Mouse (Mus musculus) layer of hippocampus, postnatal 14 days (tissue): ENCODE measurements around the gene Zc3h4. TPM values are rescaled to one million over a fixed set of nuclear protein-coding genes. Genes with fewer than 3 reads are reported as not detected.
A peak's percentile ranks its signal among the peaks of the same experiment; 100 is the strongest.

Experiments
- DNase-seq, 2 experiments: peaks; one replicate each; pipeline ENCODE4 v3.0.0; 2021 to 2022; ENCODE audit warnings: low spot score in 2 of 2, mixed read lengths in 1 of 2
- total RNA-seq, 2 experiments: library from RNA; stranded (reverse); gene quantifications; 2 replicates each; pipeline ENCODE4 v1.2.3; 2021

Gene Zc3h4
- total RNA-seq, 2 experiments from 2014 or later: 49.0 to 54.2 TPM

- peak; percentile 58 to 64 for DNase-seq
Measured at GRCm38 (mm10) chr7:16426129-16426729, 25.5 kb downstream of the Zc3h4 start.

DNA sequence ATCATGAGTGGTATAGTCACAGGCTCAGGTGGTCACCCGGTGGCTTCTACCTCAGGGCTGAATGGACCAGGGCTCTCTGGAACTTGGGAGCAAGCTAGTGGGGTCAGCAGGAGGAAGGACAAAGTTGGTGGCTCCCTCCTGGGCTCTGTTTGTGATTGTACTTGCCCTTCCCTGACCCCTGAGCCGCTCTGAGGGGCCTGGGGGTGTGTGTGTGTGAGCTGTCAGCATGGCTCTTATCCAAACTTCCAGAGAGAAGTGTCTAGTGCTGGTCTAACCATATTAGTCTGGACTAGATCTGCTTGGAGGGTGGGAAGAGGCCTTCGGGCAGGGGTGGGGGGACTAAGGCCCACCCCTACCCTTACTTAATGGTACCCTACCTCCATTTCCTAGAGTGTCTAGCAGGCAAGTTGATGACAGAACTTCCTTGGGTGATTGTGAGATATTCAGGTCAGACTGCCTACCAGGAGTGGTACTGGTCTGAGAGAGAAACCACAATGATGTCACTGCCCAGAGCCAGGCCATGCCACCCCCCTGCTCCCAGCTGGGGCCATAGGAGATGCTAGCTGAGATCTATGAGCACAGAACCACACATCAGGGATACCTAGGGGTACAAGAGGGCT, 32.8 kb downstream of the Zc3h4 start:
- no peak for DNase-seq

DNA sequence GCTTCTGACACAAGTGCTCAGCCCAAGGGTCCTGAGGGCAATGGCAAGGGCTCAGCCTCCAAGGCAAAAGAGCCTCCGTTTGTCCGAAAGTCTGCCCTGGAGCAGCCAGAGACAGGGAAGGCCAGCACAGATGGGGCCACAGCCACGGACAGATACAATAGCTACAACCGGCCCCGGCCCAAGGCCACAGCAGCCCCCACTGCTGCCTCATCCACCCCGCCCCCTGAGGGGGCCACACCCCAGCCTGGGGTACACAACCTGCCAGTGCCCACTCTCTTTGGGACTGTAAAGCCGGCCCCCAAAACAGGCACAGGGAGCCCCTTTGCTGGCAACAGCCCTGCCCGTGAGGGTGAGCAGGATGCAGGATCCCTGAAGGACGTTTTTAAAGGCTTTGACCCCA, 34.4 kb downstream of the Zc3h4 start:
- DNase-seq: no peak

DNA sequence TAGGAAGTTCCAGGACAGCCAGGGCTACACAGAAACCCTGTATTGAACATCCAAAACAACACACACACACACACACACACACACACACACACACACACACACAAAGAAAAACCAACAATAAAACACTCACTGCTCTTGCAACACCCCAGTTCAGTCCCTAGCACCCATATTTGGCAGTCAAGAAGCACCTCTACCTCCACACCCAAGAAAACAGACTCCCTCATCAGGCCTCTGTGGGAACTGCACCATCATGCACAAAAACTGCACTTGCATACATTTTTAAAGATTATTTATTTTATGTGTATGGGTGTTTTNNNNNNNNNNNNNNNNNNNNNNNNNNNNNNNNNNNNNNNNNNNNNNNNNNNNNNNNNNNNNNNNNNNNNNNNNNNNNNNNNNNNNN, 40.5 kb downstream of the Zc3h4 start:
- no peak for DNase-seq

- no peak for DNase-seq
Measured at GRCm38 (mm10) chr7:16451656-16452055, 50.9 kb downstream of the Zc3h4 start.

DNA sequence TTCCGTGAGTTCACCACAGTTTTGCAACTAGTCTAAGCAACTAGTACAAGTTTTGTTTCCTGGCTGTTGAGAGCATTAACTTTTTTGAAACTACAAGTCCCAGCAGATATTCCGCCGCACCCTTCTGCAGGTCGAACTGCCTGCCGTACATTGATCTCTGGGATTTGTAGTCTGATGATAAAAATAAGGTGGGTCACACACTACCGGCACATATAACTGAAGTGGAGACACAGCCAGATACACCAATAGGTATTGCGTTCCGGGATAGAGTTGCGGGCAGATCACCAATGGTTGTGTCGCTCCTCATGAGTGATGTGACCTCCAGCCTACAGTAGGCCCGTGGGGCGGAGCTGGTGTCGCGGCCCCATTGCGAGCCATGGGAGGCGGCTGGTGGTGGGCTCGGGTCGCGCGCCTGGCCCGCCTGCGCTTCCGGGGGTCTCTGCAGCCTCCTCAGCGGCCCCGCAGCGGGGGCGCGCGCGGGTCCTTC, 51.9 kb downstream of the Zc3h4 start, which contains the start of gene Tmem160:
TSS of gene Tmem160 (plus strand) at position 193 of the 487 bp plus-strand sequence.
- DNase-seq: peak; percentile 85 to 96

- DNase-seq: peak; percentile 62 to 78
Measured at GRCm38 (mm10) chr7:16453118-16453711, 52.5 kb downstream of the Zc3h4 start.

- DNase-seq: no peak
Measured at GRCm38 (mm10) chr7:16455016-16455415, 54.3 kb downstream of the Zc3h4 start.

DNA sequence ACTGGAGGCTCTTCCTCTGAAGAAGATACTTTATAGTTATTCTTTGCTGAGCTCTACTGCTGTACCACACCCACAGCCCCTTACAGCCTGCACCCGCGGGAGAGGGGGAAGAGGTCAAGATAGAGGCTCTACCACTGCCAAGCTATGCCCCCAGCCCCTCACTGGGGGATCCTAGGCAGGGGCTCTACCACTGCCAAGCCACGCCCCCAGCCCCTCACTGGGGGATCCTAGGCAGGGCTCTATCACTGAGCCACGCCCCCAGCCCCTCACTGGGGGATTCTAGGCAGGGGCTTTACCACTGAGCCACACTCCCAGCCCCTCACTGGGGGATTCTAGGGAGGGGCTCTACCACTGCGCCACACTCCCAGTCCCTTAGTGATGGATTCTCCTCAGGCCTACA, 55.6 kb downstream of the Zc3h4 start:
- DNase-seq: no peak

DNA sequence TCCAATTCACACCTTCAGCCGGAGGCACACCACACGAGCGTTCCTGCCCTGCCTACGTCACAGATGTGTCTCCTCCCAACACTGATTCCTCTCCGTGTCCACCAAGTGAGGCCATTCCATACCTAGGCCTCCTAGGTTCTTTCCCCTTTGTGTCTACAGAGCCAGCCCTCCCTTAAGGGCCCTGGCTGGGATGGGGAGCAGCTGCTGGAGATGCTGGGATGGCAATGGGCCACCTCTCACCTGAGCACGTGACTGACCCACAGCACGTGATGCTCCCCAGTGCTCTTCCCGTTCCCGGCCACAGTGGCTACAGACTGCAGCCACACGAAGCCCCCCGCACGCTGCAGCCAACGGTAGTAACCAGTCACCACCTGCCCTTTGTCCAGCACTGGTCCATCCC, 59.9 kb downstream of the Zc3h4 start:
- DNase-seq: no peak

- DNase-seq: no peak
Measured at GRCm38 (mm10) chr7:16461151-16461550, 60.4 kb downstream of the Zc3h4 start.

GRCm38 (mm10) chr7:16461705-16462104, 61.0 kb downstream of the Zc3h4 start:
- DNase-seq: no peak

- peak; percentile 75 to 81 for DNase-seq
Measured at GRCm38 (mm10) chr7:16463214-16463613, 62.5 kb downstream of the Zc3h4 start.

DNA sequence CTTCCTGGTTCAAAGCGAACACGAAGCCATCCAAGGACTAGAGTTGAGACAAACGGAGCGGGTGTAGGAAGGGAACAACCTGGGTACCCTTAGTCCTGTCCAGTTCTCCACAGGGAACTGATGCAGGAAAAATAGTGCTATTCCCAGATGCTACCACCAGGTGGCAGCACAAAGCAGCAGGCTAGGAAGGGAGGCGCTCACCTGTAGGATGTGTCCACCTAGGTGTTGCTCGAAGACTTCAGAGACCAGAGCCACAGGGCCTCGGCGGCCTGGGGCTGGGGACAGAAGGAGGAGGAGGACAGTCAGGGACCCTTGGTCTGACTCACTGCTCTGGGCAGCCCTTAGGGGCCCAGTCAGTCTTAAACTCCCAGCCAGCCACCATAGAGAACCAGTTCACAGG, 64.5 kb downstream of the Zc3h4 start:
- peak; percentile 55 to 61 for DNase-seq

GRCm38 (mm10) chr7:16465568-16465967, 64.9 kb downstream of the Zc3h4 start:
- no peak for DNase-seq

DNA sequence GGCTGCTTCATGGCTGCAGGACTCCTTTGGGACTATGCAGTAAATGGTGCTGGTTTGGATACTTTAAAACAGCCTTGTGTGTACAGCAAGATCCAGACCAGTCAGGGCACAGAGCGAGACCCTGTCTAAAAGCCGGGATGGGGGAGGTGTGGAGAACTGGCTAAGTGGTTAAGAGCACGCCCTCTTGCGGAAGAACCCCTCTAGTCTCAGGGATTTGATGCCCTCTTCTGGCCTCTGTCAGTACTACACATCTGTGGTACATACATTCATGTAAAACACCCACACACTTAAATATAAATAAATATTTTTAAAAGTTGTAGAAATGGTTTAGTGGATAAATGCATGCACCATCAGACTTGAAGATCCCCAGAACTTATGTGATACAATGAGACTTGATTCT, 65.9 kb downstream of the Zc3h4 start:
- no peak for DNase-seq

GRCm38 (mm10) chr7:16468115-16468514, 67.4 kb downstream of the Zc3h4 start:
- DNase-seq: no peak

GRCm38 (mm10) chr7:16471549-16471948, 70.8 kb downstream of the Zc3h4 start:
- no peak for DNase-seq

GRCm38 (mm10) chr7:16472116-16472709, 71.5 kb downstream of the Zc3h4 start:
- DNase-seq: no peak

- DNase-seq: no peak
Measured at GRCm38 (mm10) chr7:16473847-16474246, 73.1 kb downstream of the Zc3h4 start.

DNA sequence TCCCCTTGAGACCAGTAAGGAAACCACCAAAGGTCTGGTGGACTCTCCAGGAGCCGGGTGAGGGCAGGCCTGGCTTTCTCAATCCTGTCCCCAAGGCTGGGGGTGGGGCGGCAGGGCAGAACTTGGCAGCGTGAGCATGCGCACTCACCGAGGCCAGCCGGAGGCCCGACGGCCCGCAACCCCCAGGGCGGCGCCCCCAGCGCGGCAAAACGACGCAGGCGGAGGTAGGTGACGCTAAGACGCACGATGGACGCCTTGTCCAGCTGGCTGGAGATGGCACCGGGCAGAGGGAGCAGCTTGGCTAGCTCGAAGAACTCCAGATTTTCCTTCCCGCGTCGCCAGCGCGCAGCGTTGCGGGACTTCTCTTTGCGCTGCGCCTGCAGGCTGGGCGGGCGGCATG, 73.7 kb downstream of the Zc3h4 start:
- DNase-seq: no peak

- DNase-seq: no peak
Measured at GRCm38 (mm10) chr7:16475321-16475720, 74.6 kb downstream of the Zc3h4 start.
